Mouse (Mus musculus) ES-Bruce4 (cell line): ENCODE measurements around the gene Dgkz.

Source experiments
- CTCF ChIP-seq: IDR thresholded peaks from one replicate; pipeline ENCODE4 v1.8.1; 2011; ENCODE audit warnings: low read depth, low read length
- EP300 ChIP-seq: IDR thresholded peaks from 2 replicates; pipeline ENCODE4 v1.6.1; 2011; ENCODE audit warnings: low read depth, low read length; ENCODE audit not compliant: insufficient read depth
- POLR2A ChIP-seq: IDR thresholded peaks from one replicate; pipeline ENCODE4 v1.8.1; 2011; ENCODE audit warnings: low read length; ENCODE audit not compliant: insufficient read depth

DNA sequence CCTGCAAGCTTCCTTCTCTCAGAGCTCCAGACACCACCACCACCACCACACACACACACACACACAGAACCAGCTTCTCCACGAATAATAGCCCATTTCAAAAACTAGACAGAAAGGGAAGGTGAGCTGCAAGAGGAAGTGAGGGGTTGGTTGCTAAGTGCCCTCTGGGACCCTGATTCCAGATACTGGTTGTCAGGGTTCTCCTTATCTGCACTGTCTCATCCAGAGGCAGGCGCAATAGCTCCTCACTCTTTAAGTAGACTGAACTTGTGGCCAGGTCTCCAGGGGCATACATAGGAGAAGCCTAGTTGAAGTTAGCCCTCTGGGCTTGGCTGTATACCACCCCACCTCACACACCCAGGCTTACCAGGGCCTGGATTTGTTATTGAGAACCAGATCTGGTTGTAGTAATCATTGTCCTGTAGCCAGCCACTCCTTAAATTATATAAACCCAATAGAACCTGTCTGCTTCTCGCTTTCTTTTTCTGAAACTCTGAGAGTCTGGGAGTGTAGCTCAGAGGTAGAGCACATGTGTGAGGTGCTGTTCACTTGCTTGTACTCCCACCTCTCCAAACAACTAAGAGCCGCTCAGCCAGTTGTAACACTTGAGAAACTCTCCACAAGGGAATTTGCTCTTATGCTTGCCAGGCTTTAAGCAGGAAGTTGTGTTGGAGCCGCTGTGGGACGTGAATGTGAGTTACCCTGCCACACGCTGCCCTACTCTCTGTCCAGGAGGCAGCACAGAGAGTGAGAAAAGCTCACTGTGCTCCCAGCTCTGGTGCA lies 62.1 kb downstream of the Dgkz start:
- TF ChIP-seq POLR2A (no peak), CTCF (no peak), EP300 (no peak)
